Mouse (Mus musculus) thymus, adult 2 months (tissue): Measurements from ENCODE around the gene C9orf72. TPM values are rescaled to one million over a fixed set of nuclear protein-coding genes. Genes with fewer than 3 reads are reported as not detected.
"Not testable (repeated sequence)": the region's sequence is repeated elsewhere in the genome, so short reads cannot be mapped to it uniquely, and the experiment has no call there.

ENCODE experiments used
- DNase-seq: peaks from one replicate; pipeline ENCODE4 v3.0.0; 2021
- H3K27ac ChIP-seq: fragments of 200-500 bp; 2 replicates; pipeline ENCODE4 v1.5.1; 2012; ENCODE audit warnings: low read length, control low read depth; ENCODE audit not compliant: control insufficient read depth, insufficient read depth
- H3K27me3 ChIP-seq: fragments of 200-500 bp; 2 replicates; pipeline ENCODE4 v1.6.1; 2012; ENCODE audit warnings: mild to moderate bottlenecking, low read length, moderate library complexity, mixed read lengths; ENCODE audit not compliant: control insufficient read depth, insufficient read depth
- H3K36me3 ChIP-seq: fragments of 200-500 bp; 2 replicates; pipeline ENCODE4 v1.6.1; 2012; ENCODE audit warnings: mild to moderate bottlenecking, low read length, moderate library complexity; ENCODE audit not compliant: control insufficient read depth, insufficient read depth
- H3K4me1 ChIP-seq: fragments of 200-500 bp; replicated peaks from 2 replicates; pipeline ENCODE4 v1.6.1; 2012; ENCODE audit warnings: low read length; ENCODE audit not compliant: control insufficient read depth, insufficient read depth
- H3K4me3 ChIP-seq: fragments of 200-500 bp; 2 replicates; pipeline ENCODE4 v1.5.1; 2012; ENCODE audit warnings: mild to moderate bottlenecking, low read length, control low read depth, moderate library complexity; ENCODE audit not compliant: control insufficient read depth, insufficient read depth
- CTCF ChIP-seq: fragments of 200-500 bp; IDR thresholded peaks from 2 replicates; pipeline ENCODE4 v1.5.1; 2012; ENCODE audit warnings: mild to moderate bottlenecking, control low read depth, low read length, moderate library complexity, borderline replicate concordance; ENCODE audit not compliant: control insufficient read depth, poor library complexity, insufficient read depth; ENCODE audit errors: extremely low read depth
- POLR2A ChIP-seq: fragments of 200-500 bp; IDR thresholded peaks from 2 replicates; pipeline ENCODE4 v1.6.1; 2012; ENCODE audit warnings: mild to moderate bottlenecking, low read length, control low read depth, moderate library complexity; ENCODE audit not compliant: control insufficient read depth, poor library complexity, insufficient read depth; ENCODE audit errors: extremely low read depth
- WGBS: fragments of 180-500 bp; shearing (Covaris S2); methylation state at CpG from one replicate; pipeline ENCODE4 v1.1.7; 2018; 5-methylcytosine and 5-hydroxymethylcytosine counted together
- polyA plus RNA-seq: library from polyadenylated mRNA; depleted of rRNA; stranded (reverse); fragments of >200 nt; gene quantifications from 2 replicates; pipeline ENCODE4 v1.2.3, GENCODE M21; 2012; rRNA removed

Gene C9orf72
- polyA plus RNA-seq: 6.7 and 9.3 TPM in 2 replicates

- no peaks in the 10 kb centered on the region for H3K36me3 ChIP-seq
- 0% methylated on average over 47 of the region's 51 CpGs for WGBS
- H3K27me3 ChIP-seq: no peaks in the 10 kb centered on the region
- no peak for TF ChIP-seq CTCF
- TF ChIP-seq POLR2A: peak; percentile 82
- H3K27ac ChIP-seq: peak within 1 kb of the TSS; percentile 27
- peak; percentile 93 for DNase-seq
- H3K4me1 ChIP-seq: peaks cover 4% of the 10 kb centered on the region
- H3K4me3 ChIP-seq: peak within 1 kb of the TSS; percentile 63
Observed at GRCm38 (mm10) chr4:35225734-35226495, at the start of gene C9orf72. Gene C9orf72 (minus strand): TSS chr4:35226175.

GRCm38 (mm10) chr4:35259006-35259405 is 33.0 kb upstream of the C9orf72 start:
- Histone ChIP-seq H3K4me1 (no peaks in the 10 kb centered on the region), H3K27me3 (no peaks in the 10 kb centered on the region), H3K36me3 (no peaks in the 10 kb centered on the region), H3K27ac (no peak overlapping the region), H3K4me3 (no peak overlapping the region)
- TF ChIP-seq POLR2A (no peak), CTCF (no peak)
- WGBS: 30% methylated on average over 9 of the region's 9 CpGs
- no peak for DNase-seq

- no peaks in the 10 kb centered on the region for H3K36me3 ChIP-seq
- no peak overlapping the region for H3K4me3 ChIP-seq
- 81% methylated on average over 1 of the region's 1 CpGs for WGBS
- no peaks in the 10 kb centered on the region for H3K27me3 ChIP-seq
- TF ChIP-seq CTCF: no peak
- no peak for TF ChIP-seq POLR2A
- no peak overlapping the region for H3K27ac ChIP-seq
- H3K4me1 ChIP-seq: no peaks in the 10 kb centered on the region
- no peak for DNase-seq
Observed at GRCm38 (mm10) chr4:35244023-35244422, 18.0 kb upstream of the C9orf72 start.

GRCm38 (mm10) chr4:35241735-35242134 is 15.8 kb upstream of the C9orf72 start:
- Histone ChIP-seq H3K4me1 (no peaks in the 10 kb centered on the region), H3K36me3 (no peaks in the 10 kb centered on the region), H3K27ac (no peak overlapping the region), H3K27me3 (no peaks in the 10 kb centered on the region), H3K4me3 (no peak overlapping the region)
- 56% methylated on average over 2 of the region's 2 CpGs for WGBS
- no peak for DNase-seq
- TF ChIP-seq CTCF (no peak), POLR2A (no peak)

GRCm38 (mm10) chr4:35238696-35239095 is 12.7 kb upstream of the C9orf72 start:
- Histone ChIP-seq H3K27me3 (no peaks in the 10 kb centered on the region), H3K4me3 (no peak overlapping the region), H3K36me3 (no peaks in the 10 kb centered on the region), H3K4me1 (no peaks in the 10 kb centered on the region), H3K27ac (no peak overlapping the region)
- TF ChIP-seq POLR2A: no peak
- no peak for TF ChIP-seq CTCF
- DNase-seq: no peak
- WGBS: 95% methylated on average over 4 of the region's 4 CpGs

- not testable (repeated sequence) for H3K4me3 ChIP-seq, DNase-seq, H3K36me3 ChIP-seq, H3K27me3 ChIP-seq, H3K4me1 ChIP-seq, H3K27ac ChIP-seq
- 98% methylated on average over 3 of the region's 3 CpGs for WGBS
Observed at GRCm38 (mm10) chr4:35238240-35238639, 12.3 kb upstream of the C9orf72 start.

GRCm38 (mm10) chr4:35236313-35236712 is 10.3 kb upstream of the C9orf72 start:
- no peaks in the 10 kb centered on the region for H3K36me3 ChIP-seq
- no peaks in the 10 kb centered on the region for H3K27me3 ChIP-seq
- no peaks in the 10 kb centered on the region for H3K4me1 ChIP-seq
- WGBS: 98% methylated on average over 2 of the region's 2 CpGs
- no peak for DNase-seq
- H3K27ac ChIP-seq: no peak overlapping the region
- TF ChIP-seq POLR2A (no peak), CTCF (no peak)
- no peak overlapping the region for H3K4me3 ChIP-seq
